Mouse (Mus musculus): ENCODE results near the gene Caprin2. TPM values are rescaled to one million over a fixed set of nuclear protein-coding genes. Genes with fewer than 3 reads are reported as not detected.

Caprin2 gene
- 1 to 10 TPM in 1 of 2 experiments, under 1 TPM in 1; 0.70 to 8.1 TPM for polyA plus RNA-seq (2012; fragmentation: generic; extraction: Trizol)

GRCm38 (mm10) chr6:148895773-148896506, at the start of gene Caprin2:
Gene Caprin2, minus strand, starts transcription at chr6:148896237.

DNA sequence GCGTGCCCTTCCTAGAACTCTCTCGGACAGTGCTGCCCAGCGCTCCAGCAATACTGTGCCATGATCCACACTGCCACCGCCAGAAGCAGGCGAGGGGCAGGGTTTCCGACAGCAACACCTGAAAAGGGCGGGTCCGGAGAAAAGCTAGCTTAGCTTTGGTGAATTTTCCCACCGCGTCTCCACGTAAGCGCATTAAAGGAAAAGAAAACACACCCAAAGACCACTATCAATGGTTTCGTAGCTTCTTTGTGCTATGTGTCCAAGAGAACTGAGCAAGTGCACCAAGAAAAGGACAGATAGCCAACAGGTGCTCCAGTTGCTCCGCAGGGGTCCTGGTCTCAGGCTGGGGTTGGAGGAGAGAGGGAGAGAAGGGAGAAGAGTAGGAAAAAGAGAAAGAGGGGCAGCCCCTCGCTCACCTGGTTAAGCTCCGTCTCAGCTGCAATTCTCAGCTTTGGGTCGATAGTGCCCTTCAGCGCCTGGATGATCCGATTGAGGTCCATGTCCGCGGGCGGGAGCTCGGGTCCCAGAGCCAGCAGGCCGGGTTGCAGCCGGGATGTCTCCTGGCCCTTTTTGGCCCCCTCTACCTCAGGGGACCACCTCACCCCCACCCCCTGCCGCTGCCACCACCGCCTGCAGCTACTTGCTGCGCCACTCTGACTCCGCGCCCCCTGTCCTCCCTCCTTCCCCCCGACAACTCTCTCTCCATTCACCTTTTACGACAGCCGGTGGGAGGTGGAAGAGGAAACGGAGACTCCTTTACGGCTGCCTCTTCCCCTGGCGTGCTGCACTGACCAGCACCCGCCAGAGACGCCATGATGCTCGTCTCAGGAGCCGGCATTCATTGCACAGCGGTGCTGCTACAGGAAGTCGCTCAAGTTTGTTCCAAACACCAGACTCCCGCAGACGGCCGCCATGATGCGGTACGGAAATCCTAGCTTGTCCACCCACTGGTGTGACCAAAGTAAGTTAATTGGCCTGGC, 65.0 kb downstream of the Caprin2 start, which contains the start of gene Ipo8:
Gene Ipo8, minus strand, starts transcription at position 720 of the 980 bp plus-strand sequence.

Other genes with a start within 250 kb of the Caprin2 start
- gene Ipo8, start 64.8 kb downstream of the Caprin2 start, polyA plus RNA-seq (2012; fragmentation: generic; extraction: Trizol), result 10 to 100 TPM in 1 of 2 experiments, 1 to 10 TPM in 1; 1.3 to 11.1 TPM
- gene Sinhcaf, start 50.2 kb upstream of the Caprin2 start, polyA plus RNA-seq (2012; fragmentation: generic; extraction: Trizol), result 1 to 10 TPM in 1 of 2 experiments, under 1 TPM in 1; 0.88 to 1.7 TPM
- gene Dennd5b, start 205.4 kb upstream of the Caprin2 start, polyA plus RNA-seq (2012; fragmentation: generic; extraction: Trizol), result 1 to 10 TPM in 1 of 2 experiments, under 1 TPM in 1; 0.99 to 2.2 TPM
- not detected for gene Gm10203, start 233.9 kb upstream of the Caprin2 start, polyA plus RNA-seq (2012; fragmentation: generic; extraction: Trizol)
- gene Etfbkmt, start 243.6 kb upstream of the Caprin2 start, polyA plus RNA-seq (2012; fragmentation: generic; extraction: Trizol), result 1 to 10 TPM in 1 of 2 experiments, under 1 TPM in 1; 0.32 to 2.3 TPM